Mouse (Mus musculus) lung, postnatal 14 days (tissue): ENCODE measurements around the gene Med12l.
A peak's percentile ranks its signal among the peaks of the same experiment; 100 is the strongest.
"Not testable (repeated sequence)": the region's sequence is repeated elsewhere in the genome, so short reads cannot be mapped to it uniquely, and the experiment has no call there.

ENCODE experiments used
- DNase-seq: peaks from one replicate; pipeline ENCODE4 v3.0.0; 2021

Med12l gene

DNA sequence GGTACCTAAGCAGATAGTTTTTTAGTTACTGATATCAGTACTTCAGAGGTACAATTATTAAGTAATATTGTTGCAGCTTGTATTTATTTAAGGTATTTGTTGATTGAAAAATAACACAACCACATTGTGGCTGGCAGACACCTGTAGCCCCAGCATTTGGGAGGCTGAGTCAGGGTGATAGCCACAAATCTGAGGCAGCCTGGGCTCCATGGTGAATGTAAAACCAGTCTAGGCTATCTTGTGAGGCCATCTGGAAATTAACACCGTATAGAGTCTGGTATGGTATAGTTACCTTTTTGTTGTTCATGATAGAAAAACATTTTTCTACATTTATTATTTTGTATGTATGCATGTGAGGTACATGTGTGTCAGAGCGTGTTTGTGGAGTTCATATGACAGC is 96.5 kb downstream of the Med12l start:
- no peak for DNase-seq

DNA sequence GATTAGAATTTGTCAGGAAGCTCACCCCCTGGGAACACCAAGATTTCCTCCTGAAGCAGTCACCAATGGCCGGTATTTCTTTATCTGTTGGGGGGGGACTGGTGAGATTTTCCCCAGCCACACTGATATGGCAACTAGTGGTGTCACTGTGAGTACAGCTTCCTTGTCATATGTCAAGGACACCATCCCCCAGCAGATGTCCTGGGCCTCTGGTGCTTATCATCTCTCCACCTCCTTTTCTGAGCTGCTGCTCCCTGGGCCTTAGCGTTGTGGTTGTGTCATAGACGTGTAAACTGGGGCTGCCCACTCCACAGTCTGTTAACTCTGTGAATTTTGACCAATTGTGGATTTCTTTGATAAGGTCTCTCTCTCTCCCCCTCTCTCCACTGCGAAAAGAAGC is 98.8 kb downstream of the Med12l start:
- DNase-seq, result no peak

DNA sequence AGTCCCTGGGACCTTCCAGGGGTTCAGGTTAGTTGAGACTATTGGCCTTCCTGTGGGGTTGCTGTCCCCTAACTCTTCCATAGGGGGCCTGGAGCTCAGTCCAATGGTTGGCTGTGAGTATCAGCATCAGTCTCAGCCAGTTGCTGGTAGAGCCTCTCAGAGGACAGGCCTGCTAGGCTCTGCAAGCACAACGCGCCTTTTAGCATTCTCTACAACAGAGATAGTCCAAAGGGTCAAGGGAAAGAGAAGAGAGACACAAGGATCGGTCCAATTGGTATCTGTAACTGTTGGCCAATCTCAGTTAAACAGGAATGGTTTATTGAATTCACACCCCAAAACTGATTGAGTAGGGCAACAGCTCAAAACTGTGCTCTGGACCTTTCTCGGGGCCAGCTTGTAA is 101.8 kb downstream of the Med12l start:
- DNase-seq, result no peak

DNA sequence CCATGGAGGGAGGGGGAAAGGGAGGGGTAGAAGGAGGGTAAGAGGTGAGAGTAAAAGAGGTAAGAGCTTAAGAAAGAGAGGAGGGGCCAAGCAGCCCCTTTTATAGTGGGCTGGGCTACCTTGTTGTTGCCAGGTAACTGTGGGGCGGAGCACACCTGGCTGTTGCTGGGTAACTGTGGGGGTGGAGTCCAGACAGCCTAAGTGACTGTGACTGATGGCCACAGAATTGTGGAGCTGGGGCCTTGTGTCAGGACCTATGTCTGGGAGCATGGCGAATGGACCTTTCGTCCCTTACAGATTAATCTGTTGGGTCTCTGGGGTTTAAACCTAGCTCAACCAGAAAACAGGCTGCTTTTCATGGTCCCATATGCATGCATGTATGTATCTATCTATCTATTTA is 104.2 kb downstream of the Med12l start:
- not testable (repeated sequence) for DNase-seq

DNA sequence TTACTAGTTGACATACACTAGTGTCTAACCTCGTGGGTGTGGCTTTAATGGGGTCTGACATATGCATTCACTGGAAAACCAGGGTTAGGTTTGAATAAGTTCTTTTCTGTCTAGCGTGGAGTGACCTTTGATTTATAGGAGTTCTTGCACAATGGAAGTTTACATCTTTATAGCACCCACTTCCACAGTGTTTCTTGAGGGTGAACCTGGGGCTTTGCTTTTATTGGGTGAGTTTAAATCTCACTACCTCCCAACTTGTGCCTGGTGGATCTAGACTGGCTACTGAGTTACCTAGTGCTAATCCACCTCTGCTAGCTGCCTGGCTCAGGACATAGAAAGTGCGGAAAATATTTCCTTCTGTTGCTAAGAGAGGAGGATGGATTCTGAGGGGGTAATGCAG is 106.3 kb downstream of the Med12l start:
- no peak for DNase-seq

DNA sequence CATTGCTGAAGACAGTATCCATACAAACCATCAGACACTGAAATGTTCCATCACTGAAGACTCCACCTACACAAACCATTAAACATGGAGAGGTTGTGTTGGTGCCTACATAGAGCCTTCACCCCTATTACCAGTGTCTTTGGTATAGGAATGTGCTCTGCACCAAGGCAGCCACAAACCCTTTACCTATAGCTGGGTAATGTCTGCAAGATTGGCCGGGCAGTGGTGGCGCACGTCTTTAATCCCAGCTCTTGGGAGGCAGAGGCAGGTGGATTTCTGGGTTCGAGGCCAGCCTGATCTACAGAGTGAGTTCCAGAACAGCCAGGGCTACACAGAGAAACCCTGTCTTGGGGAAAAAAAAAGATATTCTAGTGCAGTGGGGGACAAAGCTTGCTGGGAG is 107.7 kb downstream of the Med12l start:
- not testable (repeated sequence) for DNase-seq

DNA sequence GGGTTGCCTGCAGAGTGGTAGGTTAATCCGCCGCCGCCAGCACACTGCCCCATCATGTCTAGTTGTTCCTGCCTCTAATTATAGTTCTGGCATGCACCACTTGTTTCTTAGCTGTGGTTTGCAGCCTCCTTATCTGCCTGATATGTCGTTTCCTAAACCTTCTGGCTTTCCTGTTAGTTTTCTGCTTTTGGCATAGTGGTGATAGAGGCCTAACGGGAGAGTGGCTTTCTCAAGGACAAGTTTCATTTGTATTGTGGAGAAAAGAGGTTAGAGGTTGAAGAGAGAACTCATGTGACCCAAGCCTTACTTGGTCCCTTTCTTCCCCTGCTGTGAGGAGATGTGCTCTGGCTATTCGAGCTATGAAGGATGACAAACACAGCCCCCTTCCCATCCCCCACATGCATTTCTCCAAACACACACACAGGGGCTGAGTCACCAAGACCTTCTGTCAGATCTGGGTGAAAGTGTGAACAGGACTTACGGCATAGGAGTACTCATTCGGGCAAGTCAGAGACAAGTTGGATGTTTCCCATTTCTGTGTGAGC is 108.4 kb downstream of the Med12l start:
- no peak for DNase-seq

DNA sequence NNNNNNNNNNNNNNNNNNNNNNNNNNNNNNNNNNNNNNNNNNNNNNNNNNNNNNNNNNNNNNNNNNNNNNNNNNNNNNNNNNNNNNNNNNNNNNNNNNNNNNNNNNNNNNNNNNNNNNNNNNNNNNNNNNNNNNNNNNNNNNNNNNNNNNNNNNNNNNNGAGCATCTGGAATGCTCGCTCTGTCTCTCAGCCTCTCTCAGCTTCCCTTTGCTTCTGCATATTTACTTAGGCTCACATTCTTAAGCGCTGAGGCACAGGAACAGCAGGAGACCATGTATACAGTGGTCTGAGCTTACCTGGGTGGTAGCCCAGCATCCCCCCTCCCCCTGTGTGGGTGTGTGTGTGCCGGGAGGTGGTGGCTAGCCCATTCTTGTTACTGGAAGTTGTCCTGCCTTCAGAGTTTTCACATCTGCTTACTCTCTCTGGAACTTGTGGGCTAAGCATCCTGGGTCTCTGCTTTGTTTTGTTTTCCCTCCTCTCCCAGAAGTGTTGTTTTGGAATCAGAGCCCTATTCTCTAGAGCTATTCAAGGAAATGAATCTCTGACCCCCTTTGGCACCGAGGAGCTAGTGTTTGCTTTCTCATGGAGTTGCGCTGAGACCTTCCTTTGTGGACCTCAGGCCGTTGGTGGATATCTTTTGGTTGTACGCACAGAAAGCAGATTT is 115.6 kb downstream of the Med12l start:
- DNase-seq, result no peak

DNA sequence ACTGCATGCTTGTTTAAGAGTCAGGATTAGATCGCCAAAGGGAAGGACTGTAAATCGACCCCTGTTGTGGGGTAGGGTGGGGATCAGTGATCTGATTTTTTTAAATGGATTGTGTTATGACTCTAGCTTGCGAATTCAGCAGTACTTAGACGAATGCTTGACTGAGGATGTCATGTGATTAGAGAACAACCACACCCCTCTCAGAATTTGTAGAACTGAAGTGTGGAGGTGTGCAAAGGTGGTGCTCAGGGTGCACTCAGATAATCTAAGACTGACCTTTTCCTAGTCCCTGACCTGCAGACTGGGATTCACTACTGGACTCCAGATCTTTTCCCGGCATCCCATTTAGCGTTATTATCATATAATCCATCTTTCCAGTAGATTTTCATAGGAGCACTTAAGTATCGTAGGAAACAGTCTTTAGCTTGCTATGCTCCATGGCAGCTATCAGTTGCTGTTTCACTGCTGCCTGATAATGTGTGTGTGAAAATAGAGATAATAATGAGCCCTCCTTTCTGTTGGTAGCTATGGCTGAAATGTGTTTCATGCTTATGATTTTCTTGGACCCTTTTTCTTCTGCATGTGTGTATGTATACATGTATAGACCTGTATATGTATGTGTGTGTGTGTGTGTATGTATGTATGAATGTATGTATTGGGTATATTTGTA is 116.3 kb downstream of the Med12l start:
- no peak for DNase-seq

DNA sequence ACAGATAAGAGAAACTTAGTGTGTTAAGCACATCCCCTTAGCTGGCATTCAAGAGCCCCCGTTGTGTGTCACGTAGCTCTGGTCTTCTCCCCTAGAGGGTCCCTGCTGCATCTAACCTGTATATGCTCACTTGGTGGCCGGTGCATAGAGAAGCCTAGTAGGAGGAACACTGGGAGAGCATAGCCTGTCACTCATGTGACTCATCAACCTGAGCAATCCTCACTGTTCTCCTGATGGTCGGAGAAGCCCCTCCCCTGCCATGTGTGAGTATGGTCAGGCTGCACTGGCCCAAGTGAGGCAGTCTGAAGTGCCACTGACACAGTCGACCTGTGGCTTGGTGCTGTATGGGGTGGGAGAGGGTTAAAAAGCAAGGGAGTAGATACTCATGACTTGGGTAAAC is 119.4 kb downstream of the Med12l start:
- DNase-seq, result no peak

DNA sequence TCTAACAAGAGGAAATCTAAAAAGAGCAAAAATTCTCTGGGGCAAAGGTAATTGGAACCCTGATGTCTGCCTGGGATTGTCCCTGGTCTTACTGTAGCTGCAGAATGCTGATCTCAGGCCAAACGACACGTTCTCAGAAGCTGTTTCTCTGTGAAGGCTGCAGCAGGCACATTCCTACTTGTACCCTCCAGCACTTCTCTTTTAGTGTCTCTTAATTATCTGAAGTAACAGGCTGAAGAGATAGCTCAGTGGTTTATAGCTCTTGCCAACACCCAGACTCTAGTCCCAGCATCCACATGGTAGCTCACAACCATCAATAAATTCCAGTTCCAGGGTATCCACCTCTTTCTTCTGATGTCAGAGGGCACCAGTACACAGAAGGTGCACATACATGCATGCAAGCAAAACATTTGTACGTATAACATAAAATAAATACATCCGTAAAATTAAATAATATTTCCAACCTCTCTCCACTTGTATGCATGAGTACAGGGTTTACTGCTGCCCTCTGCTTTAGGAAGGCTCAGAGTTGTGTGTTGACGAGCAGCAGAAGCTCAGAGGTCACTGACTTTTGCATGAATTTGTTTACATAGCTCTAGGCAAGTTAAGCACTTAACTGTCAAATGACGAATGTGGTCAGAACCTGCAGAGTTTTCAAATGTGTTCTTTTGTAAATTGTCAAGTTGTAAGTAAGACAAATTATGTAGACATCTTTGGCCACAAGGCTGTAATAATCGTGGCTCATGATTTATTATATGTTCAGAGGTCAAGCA is 120.3 kb downstream of the Med12l start:
- DNase-seq, result no peak

DNA sequence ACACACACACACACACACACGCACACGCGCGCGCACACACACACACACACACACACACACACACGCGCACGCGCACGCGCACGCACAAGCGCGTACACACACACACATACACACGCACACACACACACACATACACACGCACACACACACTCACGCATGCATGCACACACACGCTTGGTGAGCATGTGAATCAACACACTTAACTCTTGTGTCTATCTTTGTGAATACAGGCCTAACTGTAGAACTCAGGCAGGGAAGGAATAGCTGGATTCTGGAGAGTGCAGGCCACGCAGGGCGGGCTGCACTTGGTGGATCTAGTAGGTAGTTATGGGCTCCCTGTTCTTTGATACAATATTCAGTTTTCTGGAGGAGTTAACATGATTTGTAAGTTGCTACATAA is 123.1 kb downstream of the Med12l start:
- no peak for DNase-seq

DNA sequence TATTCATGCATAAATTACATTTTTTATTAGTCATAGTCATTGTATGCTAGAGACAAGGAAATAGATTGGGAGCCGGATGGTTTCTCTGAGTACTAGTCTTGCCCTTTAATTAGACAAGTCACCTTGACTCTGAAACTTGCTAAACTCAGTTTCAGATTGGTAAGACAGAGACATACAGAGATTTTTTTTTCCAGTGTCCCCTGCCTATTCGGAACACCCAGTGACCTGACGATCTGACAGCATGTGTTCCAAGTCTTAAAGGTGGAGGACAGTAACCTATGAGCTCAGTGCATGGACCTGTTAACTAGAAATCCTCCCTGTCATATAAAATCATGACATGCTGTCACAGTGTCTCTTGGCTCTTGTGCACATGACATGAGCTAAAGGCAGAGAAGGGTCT is 123.9 kb downstream of the Med12l start:
- DNase-seq, result no peak

DNA sequence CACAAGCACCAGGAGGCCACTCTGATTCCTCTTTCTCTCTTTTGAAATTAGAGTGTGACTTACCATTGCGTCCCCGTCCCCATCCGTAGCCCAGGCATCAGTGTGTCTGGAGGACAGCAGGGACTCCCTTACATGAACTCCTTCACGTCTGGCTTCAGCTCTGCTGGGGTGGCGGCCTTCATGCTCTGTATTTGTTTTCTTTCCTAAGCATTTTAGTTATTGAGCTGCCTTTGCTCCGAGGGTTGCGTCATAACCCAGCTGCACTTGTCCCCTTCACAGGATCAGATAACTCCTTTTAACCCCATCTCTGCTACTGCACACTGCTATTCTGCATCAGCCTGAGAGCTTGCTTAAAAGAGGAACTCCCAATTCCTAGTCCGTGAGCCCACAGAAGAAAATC is 124.8 kb downstream of the Med12l start:
- peak; percentile 41 for DNase-seq

DNA sequence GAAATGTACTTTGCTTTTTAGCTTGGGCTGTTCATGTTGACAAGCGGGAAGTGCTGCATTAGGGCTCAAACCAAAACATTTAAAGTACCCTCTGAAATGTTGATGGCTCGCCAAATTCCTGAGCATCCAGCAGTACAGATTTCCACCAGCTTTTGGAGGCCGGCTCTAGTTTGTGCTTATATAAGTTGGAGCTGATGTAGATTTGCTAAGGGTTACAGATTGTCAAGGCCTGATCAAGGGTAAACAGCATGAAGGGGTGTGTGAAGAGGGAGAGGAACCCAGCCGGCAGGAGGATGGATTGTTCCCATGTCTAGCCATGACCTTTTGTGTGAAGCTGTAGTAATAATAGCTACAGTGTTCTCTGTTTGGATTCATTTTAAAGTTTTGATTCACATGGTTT is 125.5 kb downstream of the Med12l start:
- no peak for DNase-seq

DNA sequence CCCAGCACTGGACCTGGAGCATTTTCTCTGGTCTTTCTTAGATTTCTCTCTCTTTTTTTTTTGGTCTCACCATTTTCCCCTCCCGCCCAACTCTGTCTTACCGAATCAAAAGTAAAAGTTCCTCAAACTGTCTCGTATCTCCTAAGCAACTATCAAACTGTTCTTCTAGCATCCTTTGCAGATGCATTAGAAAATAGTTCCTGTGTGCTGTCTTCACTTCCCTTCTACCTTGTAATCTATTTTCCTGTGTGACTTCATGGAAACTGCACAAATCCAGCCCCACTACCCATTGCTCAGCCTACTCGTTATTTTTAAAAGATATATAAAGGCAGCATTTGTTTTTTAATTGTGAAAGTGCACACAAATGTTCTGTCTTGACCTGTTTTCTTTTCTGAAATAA is 126.3 kb downstream of the Med12l start:
- no peak for DNase-seq

DNA sequence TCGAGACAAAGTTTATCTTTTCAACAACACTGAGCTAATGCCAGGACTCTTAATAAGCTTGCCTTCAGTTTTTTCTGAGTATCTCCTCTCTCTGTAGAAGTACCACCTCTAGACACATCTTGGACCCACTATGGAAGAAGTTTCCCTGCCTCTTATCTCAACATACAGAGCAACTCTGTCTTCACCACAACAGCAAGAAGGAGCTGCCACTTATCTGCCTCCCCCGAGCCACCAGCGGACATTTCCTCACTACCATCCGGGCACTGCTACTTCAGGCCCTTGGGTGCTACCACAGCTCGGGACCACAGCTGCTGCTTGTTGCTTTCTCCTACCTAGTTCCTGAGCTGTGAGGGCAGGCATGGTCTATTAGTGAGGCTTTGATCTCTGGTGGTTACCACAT is 127.6 kb downstream of the Med12l start:
- DNase-seq, result no peak

DNA sequence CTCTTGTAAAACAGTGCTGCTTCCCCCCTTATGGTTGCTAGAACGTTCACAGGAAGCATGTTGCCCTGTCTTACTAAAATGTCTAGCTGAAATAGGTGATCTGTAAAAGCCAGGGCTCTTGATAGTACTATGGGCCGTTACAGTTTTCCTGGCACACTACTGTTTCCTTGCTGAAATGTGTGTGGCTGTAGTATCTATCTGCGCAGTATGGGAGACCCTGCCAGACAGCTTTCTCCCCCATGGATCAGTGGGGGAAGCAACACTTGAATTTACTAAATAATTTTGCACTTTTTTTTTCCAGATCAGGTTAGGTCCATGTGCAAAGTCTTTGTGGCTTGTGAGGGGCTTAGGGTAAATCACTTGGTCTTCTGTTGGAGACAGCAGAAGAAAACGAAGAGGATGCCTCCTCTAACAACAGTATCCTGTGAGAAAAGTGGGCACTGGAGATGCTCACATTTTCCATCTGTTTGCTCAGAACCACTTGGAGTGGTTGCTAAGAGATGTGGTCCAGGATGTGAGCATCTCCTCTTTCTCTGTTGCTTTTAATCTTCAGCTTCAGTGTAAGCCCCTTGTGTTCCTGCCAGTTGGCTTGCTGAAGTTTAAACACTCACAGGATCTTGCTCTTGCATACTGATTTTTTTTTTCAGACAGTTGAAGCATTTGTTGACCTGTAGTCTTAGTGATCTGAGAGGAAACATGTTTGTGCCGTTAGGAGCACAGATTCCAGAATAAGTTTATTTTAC is 130.5 kb downstream of the Med12l start:
- DNase-seq, result no peak

DNA sequence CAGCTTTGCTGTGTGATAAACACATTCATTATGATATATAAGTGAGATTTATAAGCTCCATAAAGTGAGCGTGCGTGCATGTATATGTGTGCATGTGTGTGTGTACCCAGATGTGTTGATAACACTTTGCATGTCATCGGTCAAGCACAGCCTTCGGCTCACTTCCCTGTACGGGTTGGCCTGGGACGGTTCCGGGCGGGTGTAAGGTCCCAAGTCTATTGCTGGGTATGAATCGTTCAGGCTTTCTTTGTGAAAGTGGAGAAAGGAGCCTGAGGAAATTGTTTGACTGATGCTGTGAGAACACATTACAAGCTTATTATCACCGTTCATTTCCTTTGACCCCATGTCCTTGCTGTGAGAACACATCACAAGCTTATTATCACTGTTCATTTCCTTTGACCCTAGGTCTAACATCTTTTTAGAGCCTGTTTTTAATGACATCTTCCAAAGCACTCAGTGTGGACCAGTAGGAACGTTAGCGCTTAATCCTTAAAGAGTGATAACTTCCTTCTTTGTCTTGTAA is 133.4 kb downstream of the Med12l start:
- no peak for DNase-seq

DNA sequence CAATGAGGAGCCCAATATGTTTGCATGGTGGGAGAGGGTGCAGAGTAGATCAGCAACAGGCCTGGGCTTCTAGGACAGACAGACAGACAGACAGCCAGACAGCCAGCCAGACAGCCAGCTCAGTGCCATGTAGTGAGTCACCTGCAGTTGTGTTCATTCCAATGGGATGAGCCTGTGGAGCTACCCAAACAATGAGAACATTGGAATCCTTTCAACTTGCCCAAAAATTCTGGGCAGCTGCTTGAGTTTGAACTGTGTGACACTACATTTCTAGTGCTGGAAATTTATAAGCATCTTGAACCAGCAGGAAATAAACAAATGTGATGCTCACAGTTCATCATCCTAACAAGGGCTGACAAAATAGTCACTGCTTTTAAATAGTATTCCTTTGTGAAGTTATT is 134.0 kb downstream of the Med12l start:
- DNase-seq, result peak; percentile 46

DNA sequence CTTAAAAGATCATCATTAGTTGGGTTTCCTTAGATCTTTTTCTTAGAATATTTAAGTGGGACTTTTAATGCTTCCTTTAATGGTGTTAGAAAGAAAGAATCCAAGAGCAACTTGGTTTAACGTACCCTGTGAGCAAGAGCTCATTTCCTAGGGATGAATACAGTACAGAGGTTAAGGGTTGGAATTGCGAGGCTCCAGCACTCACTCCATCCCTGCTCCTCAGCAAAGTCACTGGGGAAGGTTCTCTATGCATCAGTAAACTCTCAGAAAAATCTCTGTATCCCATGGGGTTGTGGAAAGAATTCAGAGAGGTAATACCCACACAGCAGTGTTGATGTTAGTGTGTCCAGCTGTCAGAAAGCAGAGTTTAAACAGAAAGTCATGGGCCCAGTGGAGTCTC is 134.5 kb downstream of the Med12l start:
- no peak for DNase-seq

DNA sequence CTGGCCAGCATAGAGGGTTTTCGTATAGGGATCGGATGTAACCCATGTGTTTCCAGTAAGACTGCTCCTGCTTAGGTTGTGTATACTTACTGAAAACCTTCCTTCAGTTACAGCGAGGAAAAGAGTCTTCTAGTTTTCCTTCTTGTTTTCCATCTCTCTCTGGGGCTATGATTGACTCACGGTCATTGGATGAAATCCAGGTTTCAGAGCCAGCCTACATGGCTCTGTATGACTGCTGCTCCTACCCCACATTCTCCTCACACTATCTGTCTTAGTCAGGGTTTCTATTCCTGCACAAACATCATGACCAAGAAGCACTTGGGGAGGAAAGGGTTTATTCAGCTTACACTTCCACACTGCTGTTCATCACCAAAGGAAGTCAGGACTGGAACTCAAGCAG is 135.3 kb downstream of the Med12l start:
- not testable (repeated sequence) for DNase-seq
